Mouse (Mus musculus): ENCODE results near the gene Narf.
A peak's percentile ranks its signal among the peaks of the same experiment; 100 is the strongest.

DNA sequence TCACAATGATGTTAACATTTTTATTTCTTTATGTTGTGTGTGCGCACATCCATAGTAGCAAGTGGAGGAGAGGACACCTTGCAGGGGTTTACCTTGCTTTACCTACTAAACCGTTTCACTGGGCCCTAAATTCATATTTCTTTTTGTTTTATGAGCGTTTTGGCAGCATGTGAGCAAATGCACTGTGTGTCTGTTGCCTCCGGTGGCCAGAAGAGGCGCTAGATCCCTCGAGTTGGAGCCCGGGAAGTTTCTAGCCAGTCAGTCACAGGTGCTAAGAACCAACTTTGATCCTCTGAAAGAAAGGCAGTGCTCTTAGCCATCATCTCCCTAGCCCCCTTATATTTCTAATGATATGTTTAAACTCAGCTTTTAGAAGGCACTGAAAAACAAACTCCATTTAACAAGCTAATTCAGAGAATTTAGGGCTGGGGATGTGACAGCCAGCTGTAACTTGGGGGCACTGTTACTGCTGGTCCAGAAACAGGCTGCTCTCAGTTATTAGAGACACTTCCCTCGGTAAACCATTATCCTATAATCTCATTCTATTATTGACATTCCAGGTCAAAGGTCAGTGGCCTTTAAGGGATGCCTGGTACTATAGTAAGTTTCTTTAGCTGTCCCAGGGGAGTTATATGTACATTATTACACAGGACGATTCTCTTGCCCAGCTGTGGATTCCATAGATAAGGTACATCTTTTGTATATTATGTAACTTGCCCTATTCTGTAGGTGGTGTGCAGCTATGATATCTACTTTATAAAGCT is 1.4 kb upstream of the Narf start:
- no peak for TF ChIP-seq POLR2A (IDR thresholded peaks at IDR 0.05; ENCODE audit: low read depth, low read length)
- TF ChIP-seq CTCF (IDR thresholded peaks at IDR 0.05; ENCODE audit: borderline replicate concordance, insufficient read depth, low read length): peak; percentile 36; the same call in 1 of the 2 replicates

Measured in embryonic fibroblast, embryonic 13.5 days (primary cell).